Mouse (Mus musculus) C2C12 (cell line): ENCODE data around the gene Cep164. TPM values are rescaled to one million over a fixed set of nuclear protein-coding genes. Genes with fewer than 3 reads are reported as not detected.
"Not testable (repeated sequence)": the region's sequence is repeated elsewhere in the genome, so short reads cannot be mapped to it uniquely, and the experiment has no call there.

ENCODE experiments used
- H3K27me3 ChIP-seq: one replicate; pipeline ENCODE4 v1.6.1; 2011; ENCODE audit not compliant: control insufficient read depth, insufficient read depth, insufficient read length
- H3K36me3 ChIP-seq: one replicate; pipeline ENCODE4 v1.6.1; 2011; ENCODE audit not compliant: control insufficient read depth, insufficient read depth
- H3K4me3 ChIP-seq: one replicate; pipeline ENCODE4 v1.5.1; 2011; ENCODE audit warnings: mild to moderate bottlenecking, control low read depth; ENCODE audit not compliant: poor library complexity, insufficient read depth, severe bottlenecking
- H3K79me2 ChIP-seq: one replicate; pipeline ENCODE4 v1.6.1; 2011; ENCODE audit not compliant: control insufficient read depth, insufficient read depth
- H3K79me3 ChIP-seq: one replicate; pipeline ENCODE4 v1.6.1; 2011; ENCODE audit warnings: low read depth, control low read depth
- H3ac ChIP-seq: one replicate; pipeline ENCODE3; 2011; ENCODE audit warnings: low read depth; ENCODE audit not compliant: control insufficient read depth, insufficient read length
- CEBPB ChIP-seq: IDR thresholded peaks from one replicate; pipeline ENCODE4 v1.6.1; 2011; ENCODE audit warnings: low read depth, mild to moderate bottlenecking, control low read depth, moderate library complexity
- CTCF ChIP-seq: IDR thresholded peaks from one replicate; pipeline ENCODE4 v1.5.1; 2011; ENCODE audit not compliant: control insufficient read depth, insufficient read depth, insufficient read length
- FOSL1 ChIP-seq: IDR thresholded peaks from one replicate; pipeline ENCODE4 v1.8.0; 2011; ENCODE audit warnings: mild to moderate bottlenecking, low read length; ENCODE audit not compliant: poor library complexity, insufficient read depth, severe bottlenecking
- MAX ChIP-seq: IDR thresholded peaks from one replicate; pipeline ENCODE4 v1.6.1; 2011; ENCODE audit warnings: mild to moderate bottlenecking, control low read depth
- MYOD1 ChIP-seq: IDR thresholded peaks from one replicate; pipeline ENCODE4 v1.6.1; 2011; ENCODE audit warnings: low read depth; ENCODE audit not compliant: control insufficient read depth, insufficient read length
- MYOG ChIP-seq: IDR thresholded peaks from one replicate; pipeline ENCODE4 v1.6.1; 2011; ENCODE audit not compliant: control insufficient read depth, insufficient read length; ENCODE audit errors: extremely low read depth
- USF1 ChIP-seq: IDR thresholded peaks from one replicate; pipeline ENCODE4 v1.6.1; 2011; ENCODE audit warnings: low read depth, mild to moderate bottlenecking, control low read depth, moderate library complexity
- polyA plus RNA-seq: library from polyadenylated mRNA; unstranded; fragments of >200 nt; fragmentation: generic; extraction: Trizol; gene quantifications from one replicate; pipeline ENCODE4 v1.2.1, GENCODE M21; 2012; ENCODE audit warnings: missing spikeins

Cep164 gene
- polyA plus RNA-seq, 1 experiment, result 12.7 TPM

GRCm38 (mm10) chr9:45788405-45788804 is 40.1 kb downstream of the Cep164 start:
- Histone ChIP-seq H3K79me3 (no peaks in the 10 kb centered on the region), H3K27me3 (no peaks in the 10 kb centered on the region), H3K36me3 (peaks cover 5% of the 10 kb centered on the region), H3K4me3 (no peak overlapping the region), H3ac (no peak overlapping the region), H3K79me2 (no peaks in the 10 kb centered on the region)
- no peak for TF ChIP-seq USF1
- no peak for TF ChIP-seq MYOG
- no peak for TF ChIP-seq CTCF
- TF ChIP-seq MYOD1, result no peak
- TF ChIP-seq CEBPB, result no peak
- no peak for TF ChIP-seq MAX
- TF ChIP-seq FOSL1, result no peak

GRCm38 (mm10) chr9:45787547-45787946 is 40.9 kb downstream of the Cep164 start:
- Histone ChIP-seq H3ac (no peak overlapping the region), H3K4me3 (no peak overlapping the region), H3K36me3 (peaks cover 4% of the 10 kb centered on the region), H3K27me3 (no peaks in the 10 kb centered on the region), H3K79me2 (no peaks in the 10 kb centered on the region), H3K79me3 (no peaks in the 10 kb centered on the region)
- TF ChIP-seq MYOD1 (no peak), CEBPB (no peak), CTCF (no peak), MAX (no peak), USF1 (no peak), MYOG (no peak), FOSL1 (no peak)

- Histone ChIP-seq H3K79me2 (no peaks in the 10 kb centered on the region), H3ac (no peak overlapping the region), H3K36me3 (no peaks in the 10 kb centered on the region), H3K4me3 (no peak overlapping the region), H3K27me3 (no peaks in the 10 kb centered on the region), H3K79me3 (no peaks in the 10 kb centered on the region)
- no peak for TF ChIP-seq USF1
- no peak for TF ChIP-seq MYOD1
- no peak for TF ChIP-seq MAX
- no peak for TF ChIP-seq MYOG
- no peak for TF ChIP-seq CEBPB
- TF ChIP-seq CTCF, result no peak
Measured at GRCm38 (mm10) chr9:45787071-45787470, 41.4 kb downstream of the Cep164 start.

- H3K27me3 ChIP-seq, result no peaks in the 10 kb centered on the region
- H3K79me3 ChIP-seq, result no peaks in the 10 kb centered on the region
- no peaks in the 10 kb centered on the region for H3K79me2 ChIP-seq
- no peak overlapping the region for H3ac ChIP-seq
- H3K36me3 ChIP-seq, result no peaks in the 10 kb centered on the region
- no peak for TF ChIP-seq CTCF
- TF ChIP-seq MYOD1, result no peak
- TF ChIP-seq USF1, result no peak
- TF ChIP-seq FOSL1, result no peak
- TF ChIP-seq MYOG, result no peak
- no peak for TF ChIP-seq MAX
- no peak overlapping the region for H3K4me3 ChIP-seq
Measured at GRCm38 (mm10) chr9:45783249-45784069, 45.0 kb downstream of the Cep164 start.

- H3ac ChIP-seq, result no peak overlapping the region
- no peaks in the 10 kb centered on the region for H3K79me2 ChIP-seq
- no peaks in the 10 kb centered on the region for H3K27me3 ChIP-seq
- H3K79me3 ChIP-seq, result no peaks in the 10 kb centered on the region
- no peak for TF ChIP-seq FOSL1
- TF ChIP-seq MYOG, result no peak
- no peak for TF ChIP-seq MYOD1
- no peak for TF ChIP-seq MAX
- no peak for TF ChIP-seq CTCF
- TF ChIP-seq USF1, result no peak
- TF ChIP-seq CEBPB, result no peak
- no peaks in the 10 kb centered on the region for H3K36me3 ChIP-seq
- H3K4me3 ChIP-seq, result no peak overlapping the region
Measured at GRCm38 (mm10) chr9:45779201-45779600, 49.3 kb downstream of the Cep164 start.

- not testable (repeated sequence) for H3K79me2 ChIP-seq, H3K36me3 ChIP-seq, H3ac ChIP-seq, H3K27me3 ChIP-seq, H3K4me3 ChIP-seq, H3K79me3 ChIP-seq
Measured at GRCm38 (mm10) chr9:45776176-45776575, 52.3 kb downstream of the Cep164 start.
